ENCODE assay signal across 25 mouse cellular contexts in the genomic region with DNA sequence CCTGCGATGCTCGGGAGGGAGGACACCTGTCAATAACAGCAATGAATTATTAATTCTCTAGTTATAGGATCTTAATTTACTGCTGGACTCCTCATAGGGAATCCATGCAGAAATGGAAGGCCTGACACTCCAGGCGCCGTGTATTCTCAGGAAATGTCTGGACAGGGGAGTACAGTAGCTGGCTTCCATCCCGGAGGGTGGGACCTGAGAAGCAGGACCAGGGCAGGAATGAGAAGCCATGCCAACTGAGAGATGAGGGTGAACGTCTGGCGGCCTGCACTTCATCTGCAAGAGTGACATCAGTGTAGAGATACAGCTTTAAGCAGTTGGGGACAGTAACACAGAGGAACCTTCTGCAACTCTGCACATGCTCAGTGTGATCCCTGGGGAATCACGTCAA.
"Had no signal": no experiment of that assay in that cellular context is flagged by ENCODE, and none has a peak within 500 bp of the region (broad histone marks: within the 10 kb centered on the region; RNA-seq: fewer than 3 reads in every experiment).

No protein-coding gene starts in this region.

- H3K9ac ChIP-seq: limb, embryonic 12.5 days; limb, embryonic 15.5 days; liver, embryonic 14.5 days; liver, postnatal 0 days; lung, embryonic 14.5 days; midbrain, embryonic 13.5 days; neural tube, embryonic 15.5 days had no signal

- H3K36me3 ChIP-seq: limb, embryonic 12.5 days; limb, embryonic 15.5 days; midbrain, embryonic 10.5 days; midbrain, embryonic 13.5 days; neural tube, embryonic 15.5 days had no signal

- DNase-seq: kidney, adult 2 months; kidney, postnatal 25 days; layer of hippocampus, adult 9-11 months; liver, postnatal 0 days; lung, embryonic 14.5 days; lung, postnatal 36 days; right cerebral cortex, adult 18-20 months; right cerebral cortex, postnatal 14 days; right cerebral cortex, postnatal 4 days; thymus, adult 2 months; thymus, postnatal 25 days had no signal

- ATAC-seq: liver, postnatal 0 days; lung, postnatal 0 days; midbrain, embryonic 13.5 days; midbrain, embryonic 16.5 days had no signal

- H3K4me1 ChIP-seq: limb, embryonic 15.5 days; megakaryocyte, embryonic 14.5 days had no signal

- H3K27ac ChIP-seq: kidney, postnatal 0 days; layer of hippocampus, adult 2 months; limb, embryonic 12.5 days; limb, embryonic 15.5 days; liver, embryonic 14.5 days; midbrain, embryonic 10.5 days; midbrain, embryonic 13.5 days; neural tube, embryonic 15.5 days; stomach, postnatal 0 days had no signal

- H3K27me3 ChIP-seq: limb, embryonic 15.5 days; megakaryocyte, embryonic 14.5 days; neural tube, embryonic 15.5 days had no signal

- H3K4me3 ChIP-seq: layer of hippocampus, adult 2 months; limb, embryonic 12.5 days; limb, embryonic 15.5 days; megakaryocyte, embryonic 14.5 days; midbrain, embryonic 10.5 days; midbrain, embryonic 13.5 days; myocyte; neural tube, embryonic 15.5 days had no signal

- H3K4me2 ChIP-seq: limb, embryonic 12.5 days; limb, embryonic 15.5 days; liver, embryonic 11.5 days; lung, embryonic 14.5 days; midbrain, embryonic 13.5 days; neural tube, embryonic 15.5 days had no signal

- H3K9me3 ChIP-seq: limb, embryonic 12.5 days; limb, embryonic 15.5 days; megakaryocyte, embryonic 14.5 days; midbrain, embryonic 10.5 days; midbrain, embryonic 13.5 days; neural tube, embryonic 15.5 days had no signal
